Mouse (Mus musculus) cerebellum, adult 9-11 months (tissue): Measurements from ENCODE around the gene Slc25a28.

Source experiments
- DNase-seq: peaks from one replicate; pipeline ENCODE4 v3.0.0; 2022

Gene Slc25a28

GRCm38 (mm10) chr19:43674730-43675524 lies at the start of gene Slc25a28:
TSS of gene Slc25a28 (minus strand) at chr19:43674881.
- DNase-seq = peak; percentile 100

- no peak for DNase-seq
These were observed 49.5 kb upstream of the Slc25a28 start for GRCm38 (mm10) chr19:43724194-43724593.

- DNase-seq = no peak
These were observed 48.8 kb upstream of the Slc25a28 start for GRCm38 (mm10) chr19:43723501-43723900.

- DNase-seq = no peak
These were observed 48.2 kb upstream of the Slc25a28 start for GRCm38 (mm10) chr19:43722891-43723290.

GRCm38 (mm10) chr19:43720061-43720460 lies 45.4 kb upstream of the Slc25a28 start:
- no peak for DNase-seq

- no peak for DNase-seq
These were observed 37.3 kb upstream of the Slc25a28 start for GRCm38 (mm10) chr19:43711971-43712370.

- DNase-seq = no peak
These were observed 36.7 kb upstream of the Slc25a28 start for GRCm38 (mm10) chr19:43711159-43711916.

GRCm38 (mm10) chr19:43709317-43709716 lies 34.6 kb upstream of the Slc25a28 start:
- no peak for DNase-seq

GRCm38 (mm10) chr19:43708206-43708605 lies 33.5 kb upstream of the Slc25a28 start:
- DNase-seq = no peak

- no peak for DNase-seq
These were observed 30.3 kb upstream of the Slc25a28 start for GRCm38 (mm10) chr19:43704787-43705497.

- no peak for DNase-seq
These were observed 29.5 kb upstream of the Slc25a28 start for GRCm38 (mm10) chr19:43704211-43704610.

- DNase-seq = no peak
These were observed 25.1 kb upstream of the Slc25a28 start for GRCm38 (mm10) chr19:43699763-43700155.

- DNase-seq = no peak
These were observed 24.5 kb upstream of the Slc25a28 start for GRCm38 (mm10) chr19:43699021-43699762.

- DNase-seq = peak; percentile 44
These were observed 23.1 kb upstream of the Slc25a28 start for GRCm38 (mm10) chr19:43697666-43698370.

- DNase-seq = no peak
These were observed 20.9 kb upstream of the Slc25a28 start for GRCm38 (mm10) chr19:43695514-43695964.

- no peak for DNase-seq
These were observed 18.1 kb upstream of the Slc25a28 start for GRCm38 (mm10) chr19:43692815-43693214.

- DNase-seq = peak; percentile 98
These were observed 15.0 kb upstream of the Slc25a28 start, which contains the start of gene Entpd7 for GRCm38 (mm10) chr19:43689419-43690246. TSS of gene Entpd7 (plus strand) at chr19:43689672.

GRCm38 (mm10) chr19:43681541-43681940 lies 6.9 kb upstream of the Slc25a28 start:
- DNase-seq = no peak

- no peak for DNase-seq
These were observed 4.8 kb upstream of the Slc25a28 start for GRCm38 (mm10) chr19:43679474-43679981.

GRCm38 (mm10) chr19:43678467-43679003 lies 3.9 kb upstream of the Slc25a28 start:
- no peak for DNase-seq
